Mouse (Mus musculus) layer of hippocampus, adult 9-11 months (tissue): ENCODE measurements at regions not wholly inside any gene's neighbourhood (a gene's known extent, or its start where the extent isn't known, plus 50 kb on each side); places are given as distances from the start of the nearest gene placed in this dataset.

Experiments
- DNase-seq: peaks from one replicate; pipeline ENCODE4 v3.0.0; 2022

GRCm38 (mm10) chr6:28184781-28185180 lies 49.8 kb upstream of the Grm8 start:
- peak; percentile 68 for DNase-seq
